Mouse (Mus musculus) limb, embryonic 15.5 days (tissue): ENCODE results near the gene Vps26c. TPM values are rescaled to one million over a fixed set of nuclear protein-coding genes. Genes with fewer than 3 reads are reported as not detected.
"Not testable (repeated sequence)": the region's sequence is repeated elsewhere in the genome, so short reads cannot be mapped to it uniquely, and the experiment has no call there.

ENCODE experiments used
- ATAC-seq: fragments of 200-750 bp; cut with Nextera tagmentation; 2 replicates; pipeline ENCODE4 v1.8.0; 2017; ENCODE audit warnings: low read depth, moderate TSS enrichment; ENCODE audit not compliant: insufficient number of reproducible peaks, low FRiP score, low TSS enrichment
- H3K27ac ChIP-seq: fragments of 300-500 bp; sonication (generic); 2 replicates; pipeline ENCODE4 v1.5.1; 2015; ENCODE audit warnings: moderate library complexity, mild to moderate bottlenecking, inconsistent platforms
- H3K27me3 ChIP-seq: fragments of 300-500 bp; sonication (generic); 2 replicates; pipeline ENCODE4 v1.6.1; 2015; ENCODE audit warnings: inconsistent platforms
- H3K36me3 ChIP-seq: fragments of 300-500 bp; sonication (generic); 2 replicates; pipeline ENCODE4 v1.6.1; 2015; ENCODE audit warnings: inconsistent platforms
- H3K4me1 ChIP-seq: fragments of 300-500 bp; sonication (generic); 2 replicates; pipeline ENCODE4 v1.6.1; 2015; ENCODE audit warnings: inconsistent platforms
- H3K4me2 ChIP-seq: fragments of 300-500 bp; sonication (generic); 2 replicates; pipeline ENCODE4 v1.6.1; 2015; ENCODE audit warnings: mild to moderate bottlenecking, inconsistent platforms
- H3K4me3 ChIP-seq: fragments of 300-500 bp; sonication (generic); 2 replicates; pipeline ENCODE4 v1.5.1; 2015; ENCODE audit warnings: mild to moderate bottlenecking, inconsistent platforms
- H3K9ac ChIP-seq: fragments of 300-500 bp; sonication (generic); 2 replicates; pipeline ENCODE4 v1.6.1; 2015; ENCODE audit warnings: inconsistent platforms
- H3K9me3 ChIP-seq: fragments of 300-500 bp; sonication (generic); 2 replicates; pipeline ENCODE4 v1.6.1; 2016; ENCODE audit warnings: inconsistent platforms
- WGBS: fragments of 180-500 bp; shearing (Covaris S2); methylation state at CpG from one replicate; pipeline ENCODE4 v1.1.7; 2015; 5-methylcytosine and 5-hydroxymethylcytosine counted together
- polyA plus RNA-seq: library from polyadenylated mRNA; unstranded; fragments of >200 nt; fragmentation: Nextera tagmentation; extraction: Ambion mirVana; gene quantifications from 2 replicates; pipeline ENCODE4 v1.2.1, GENCODE M21; 2015

Gene Vps26c
- polyA plus RNA-seq, 1 experiment from 2014 or later: 54.9 TPM

DNA sequence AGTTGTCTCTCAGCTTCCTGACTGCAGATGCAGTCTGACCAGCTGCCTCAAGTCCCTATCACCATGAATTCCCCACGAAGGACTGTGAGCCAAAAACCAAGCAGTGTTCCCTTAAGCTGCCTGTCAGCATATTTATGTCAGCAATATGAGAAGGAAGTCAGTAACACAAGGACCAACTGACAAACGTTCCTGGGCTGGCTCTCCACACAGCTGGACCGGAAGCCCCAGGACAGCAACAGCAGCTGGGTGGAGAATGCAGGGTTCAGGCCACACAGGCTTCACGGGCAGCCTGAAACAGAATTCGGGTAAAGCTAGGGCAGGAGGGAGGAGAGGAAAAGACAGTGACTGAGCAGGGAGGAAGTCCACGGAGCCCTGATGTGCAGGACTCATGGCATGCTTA, 7.6 kb downstream of the Vps26c start:
- H3K4me3 ChIP-seq: no peak overlapping the region
- H3K9me3 ChIP-seq: no peaks in the 10 kb centered on the region
- H3K27me3 ChIP-seq: no peaks in the 10 kb centered on the region
- WGBS: 45% methylated on average over 6 of the region's 6 CpGs
- H3K4me1 ChIP-seq: peaks cover 6% of the 10 kb centered on the region; the same call in 1 of the 2 replicates
- no peak overlapping the region for H3K4me2 ChIP-seq
- no peak; the same call in 1 of the 2 replicates for ATAC-seq
- H3K27ac ChIP-seq: peak overlapping the region; percentile 68
- no peak overlapping the region for H3K9ac ChIP-seq
- no peaks in the 10 kb centered on the region for H3K36me3 ChIP-seq

DNA sequence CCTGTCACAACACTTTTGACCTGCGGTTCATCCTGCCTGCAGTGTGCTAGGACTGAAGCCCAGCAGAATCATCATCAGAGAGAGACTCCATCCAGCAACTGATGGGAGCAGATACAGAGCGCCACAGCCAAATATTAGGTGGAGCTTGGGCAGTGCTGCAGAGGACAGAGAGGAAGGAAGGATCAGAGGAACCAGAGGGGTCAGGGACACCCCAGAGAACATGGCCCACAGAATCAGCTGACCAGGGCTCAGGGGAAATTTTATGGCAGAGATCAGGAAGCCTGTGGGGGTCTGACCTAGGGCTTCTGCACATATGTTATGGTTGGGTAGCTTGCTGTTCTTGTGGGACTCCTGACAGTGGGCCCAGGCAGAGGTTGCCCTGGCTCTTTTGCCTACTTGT, 9.0 kb downstream of the Vps26c start:
- H3K27me3 ChIP-seq: no peaks in the 10 kb centered on the region
- H3K4me1 ChIP-seq: peaks cover 3% of the 10 kb centered on the region; the same call in 1 of the 2 replicates
- no peak overlapping the region for H3K9ac ChIP-seq
- no peaks in the 10 kb centered on the region for H3K36me3 ChIP-seq
- no peaks in the 10 kb centered on the region for H3K9me3 ChIP-seq
- no peak overlapping the region for H3K4me2 ChIP-seq
- H3K4me3 ChIP-seq: no peak overlapping the region
- ATAC-seq: no peak
- 93% methylated on average over 2 of the region's 2 CpGs for WGBS
- no peak overlapping the region for H3K27ac ChIP-seq

DNA sequence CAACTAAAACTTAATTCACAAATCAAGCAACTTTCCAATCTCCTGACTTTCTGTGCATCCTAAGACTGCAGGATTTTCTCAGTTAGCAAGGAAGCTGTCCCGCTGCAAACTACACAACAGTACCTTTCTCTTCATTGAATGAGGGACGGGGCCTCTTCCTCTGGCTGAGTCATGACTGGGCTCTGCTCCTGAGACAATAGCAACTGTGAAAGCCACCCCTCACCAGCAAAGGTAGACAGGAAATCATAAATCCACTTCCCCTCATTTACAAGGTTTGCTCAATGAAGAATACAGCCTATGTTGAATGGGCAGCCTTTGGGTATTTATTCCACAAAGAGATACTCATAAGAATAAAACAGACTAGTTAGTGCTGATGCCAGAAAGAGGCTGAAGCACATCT, 16.6 kb downstream of the Vps26c start:
- Histone ChIP-seq H3K4me1 (no peaks in the 10 kb centered on the region), H3K36me3 (peaks cover 43% of the 10 kb centered on the region), H3K27ac (0 out of 2 replicates have a peak overlapping the region, but pooled peaks have one; percentile 17), H3K27me3 (no peaks in the 10 kb centered on the region), H3K9ac (no peak overlapping the region), H3K4me2 (no peak overlapping the region), H3K9me3 (no peaks in the 10 kb centered on the region), H3K4me3 (no peak overlapping the region)
- no peak for ATAC-seq
- 64% methylated on average over 2 of the region's 2 CpGs for WGBS

DNA sequence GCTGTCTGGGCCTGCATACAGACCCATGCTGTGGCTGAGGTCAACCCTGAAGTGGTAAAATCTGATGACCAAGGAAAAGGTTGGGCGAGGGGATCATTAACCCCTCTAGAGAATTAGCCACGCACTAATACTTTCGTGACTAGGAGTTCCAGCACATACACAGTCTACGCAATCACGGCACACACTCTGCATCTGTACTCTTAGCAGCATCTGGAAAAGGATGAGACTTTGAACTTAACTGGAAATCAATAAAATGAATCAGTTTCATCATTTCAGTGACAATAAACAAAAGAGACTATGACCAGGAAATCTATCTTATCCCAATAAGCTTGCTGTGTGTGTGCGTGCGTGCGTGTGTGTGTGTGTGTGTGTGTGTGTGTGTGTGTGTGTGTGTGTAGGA, 17.9 kb downstream of the Vps26c start:
- Histone ChIP-seq H3K27me3 (no peaks in the 10 kb centered on the region), H3K4me1 (no peaks in the 10 kb centered on the region), H3K27ac (no peak overlapping the region), H3K36me3 (peaks cover 56% of the 10 kb centered on the region), H3K4me3 (no peak overlapping the region), H3K9ac (no peak overlapping the region), H3K4me2 (no peak overlapping the region), H3K9me3 (no peaks in the 10 kb centered on the region)
- WGBS: 92% methylated on average over 8 of the region's 8 CpGs
- no peak for ATAC-seq

DNA sequence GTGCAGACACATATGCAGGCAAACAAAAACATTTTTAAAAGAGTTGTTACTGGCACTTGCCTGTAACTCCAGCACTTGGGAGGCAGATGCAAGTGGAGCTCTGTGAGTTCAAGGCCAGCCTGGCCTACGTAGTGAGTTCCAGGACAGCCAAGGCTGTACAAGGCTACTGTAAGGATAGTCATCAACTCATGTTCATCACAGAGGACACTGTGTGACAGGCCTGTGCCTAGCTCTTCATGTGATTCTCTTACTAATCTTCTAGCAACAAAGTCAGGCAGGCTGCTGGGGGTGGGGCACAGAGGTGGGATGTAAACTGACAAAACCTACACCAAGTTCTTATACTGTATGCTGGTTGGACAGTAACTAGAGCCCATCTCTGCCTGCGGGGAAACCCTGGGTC, 19.6 kb downstream of the Vps26c start:
- Histone ChIP-seq H3K4me1 (no peaks in the 10 kb centered on the region), H3K27me3 (no peaks in the 10 kb centered on the region), H3K4me2 (no peak overlapping the region), H3K36me3 (peaks cover 68% of the 10 kb centered on the region), H3K27ac (no peak overlapping the region), H3K9ac (no peak overlapping the region), H3K4me3 (no peak overlapping the region), H3K9me3 (no peaks in the 10 kb centered on the region)
- ATAC-seq: no peak
- WGBS: 96% methylated on average over 2 of the region's 2 CpGs

DNA sequence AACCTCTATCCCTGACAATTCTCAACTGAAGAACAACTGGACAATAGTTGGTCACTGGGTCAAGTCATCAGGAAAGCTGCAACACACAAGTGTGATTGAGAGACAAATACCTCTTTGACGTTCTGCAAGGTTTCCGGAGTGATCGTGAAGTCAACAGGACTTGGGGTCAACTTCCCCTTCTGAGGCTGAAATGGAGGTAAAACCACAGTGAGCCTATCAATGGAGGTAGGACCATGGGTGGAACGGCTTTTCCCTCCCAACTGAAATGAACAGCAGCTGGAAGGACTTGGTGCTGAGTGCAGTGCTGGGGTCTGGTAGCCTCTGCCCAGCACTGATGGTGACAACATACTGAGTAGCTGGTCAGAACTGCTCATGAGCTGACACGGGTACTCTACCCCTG, 22.4 kb downstream of the Vps26c start:
- H3K27ac ChIP-seq: no peak overlapping the region
- H3K27me3 ChIP-seq: no peaks in the 10 kb centered on the region
- no peaks in the 10 kb centered on the region for H3K9me3 ChIP-seq
- H3K36me3 ChIP-seq: peaks cover 75% of the 10 kb centered on the region
- ATAC-seq: no peak
- H3K4me2 ChIP-seq: no peak overlapping the region
- H3K4me1 ChIP-seq: no peaks in the 10 kb centered on the region
- no peak overlapping the region for H3K4me3 ChIP-seq
- no peak overlapping the region for H3K9ac ChIP-seq
- WGBS: 91% methylated on average over 5 of the region's 5 CpGs

DNA sequence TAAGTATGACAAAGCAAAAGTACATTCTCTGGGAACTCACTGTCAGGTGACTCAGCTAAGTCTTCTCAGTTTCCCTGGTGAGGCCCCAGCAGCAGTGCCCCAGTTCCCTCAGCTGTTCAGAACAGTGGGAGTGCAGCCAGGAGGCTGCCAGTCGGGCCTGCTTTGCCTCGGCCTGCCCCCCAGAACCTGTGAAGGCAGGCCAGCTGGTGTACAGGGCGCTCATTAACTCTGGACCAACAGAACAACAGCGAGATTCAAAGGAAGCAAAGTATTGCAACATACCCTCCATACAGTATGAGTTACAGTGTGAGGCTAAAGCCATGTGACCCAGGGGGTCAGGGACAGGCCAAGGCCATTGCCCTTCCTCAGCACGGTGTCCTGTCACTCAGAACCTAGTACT, 28.7 kb downstream of the Vps26c start:
- H3K4me1 ChIP-seq: no peaks in the 10 kb centered on the region
- H3K36me3 ChIP-seq: peaks cover 62% of the 10 kb centered on the region
- H3K4me3 ChIP-seq: no peak overlapping the region
- no peak overlapping the region for H3K4me2 ChIP-seq
- no peaks in the 10 kb centered on the region for H3K27me3 ChIP-seq
- H3K9ac ChIP-seq: no peak overlapping the region
- 62% methylated on average over 5 of the region's 5 CpGs for WGBS
- ATAC-seq: no peak
- H3K9me3 ChIP-seq: no peaks in the 10 kb centered on the region
- no peak overlapping the region for H3K27ac ChIP-seq

DNA sequence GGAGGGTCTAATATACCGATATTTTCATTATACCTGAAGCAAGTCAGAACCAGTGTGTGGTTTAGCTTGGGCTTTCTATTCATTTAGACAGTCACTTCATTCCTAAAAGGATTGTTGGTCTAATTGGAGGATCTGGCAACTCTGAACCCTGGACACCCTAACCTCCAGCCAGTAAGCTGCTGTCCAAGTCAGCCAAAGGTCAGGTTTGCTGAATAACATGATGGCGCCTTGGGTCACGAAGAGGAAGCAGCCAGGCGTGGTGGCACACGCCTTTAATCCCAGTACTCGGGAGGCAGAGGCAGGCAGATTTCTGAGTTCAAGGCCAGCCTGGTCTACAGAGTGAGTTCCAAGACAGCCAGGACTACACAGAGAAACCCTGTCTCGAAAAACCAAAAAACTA, 29.5 kb downstream of the Vps26c start:
- not testable (repeated sequence) for H3K4me1 ChIP-seq, H3K9ac ChIP-seq, H3K4me2 ChIP-seq, H3K9me3 ChIP-seq, H3K27me3 ChIP-seq, H3K27ac ChIP-seq, ATAC-seq, H3K4me3 ChIP-seq
- peaks cover 58% of the 10 kb centered on the region for H3K36me3 ChIP-seq
- WGBS: 98% methylated on average over 7 of the region's 7 CpGs

DNA sequence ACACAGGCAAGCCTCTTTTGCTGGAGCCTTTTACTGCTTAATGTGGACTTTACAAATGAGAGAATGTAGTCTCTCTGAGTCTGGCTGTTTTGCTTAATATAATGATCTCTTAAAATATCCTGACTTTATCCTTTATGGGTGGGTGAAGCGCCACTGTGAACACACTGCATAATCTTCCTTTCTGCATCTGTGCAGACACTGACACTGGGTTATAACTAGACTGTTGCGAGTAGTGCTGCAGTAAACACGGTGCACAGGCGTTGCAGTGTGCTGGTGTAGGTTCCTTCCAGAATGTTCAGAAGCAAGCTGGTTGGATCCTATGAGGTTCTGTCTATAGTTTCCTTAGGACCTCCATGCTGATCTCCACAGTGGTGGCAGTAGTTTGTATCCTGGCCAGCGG, 37.3 kb downstream of the Vps26c start:
- Histone ChIP-seq H3K4me3 (no peak overlapping the region), H3K4me2 (no peak overlapping the region), H3K9me3 (no peaks in the 10 kb centered on the region), H3K9ac (no peak overlapping the region), H3K4me1 (no peaks in the 10 kb centered on the region), H3K36me3 (no peaks in the 10 kb centered on the region), H3K27ac (no peak overlapping the region), H3K27me3 (no peaks in the 10 kb centered on the region)
- no peak for ATAC-seq
- 83% methylated on average over 5 of the region's 5 CpGs for WGBS

DNA sequence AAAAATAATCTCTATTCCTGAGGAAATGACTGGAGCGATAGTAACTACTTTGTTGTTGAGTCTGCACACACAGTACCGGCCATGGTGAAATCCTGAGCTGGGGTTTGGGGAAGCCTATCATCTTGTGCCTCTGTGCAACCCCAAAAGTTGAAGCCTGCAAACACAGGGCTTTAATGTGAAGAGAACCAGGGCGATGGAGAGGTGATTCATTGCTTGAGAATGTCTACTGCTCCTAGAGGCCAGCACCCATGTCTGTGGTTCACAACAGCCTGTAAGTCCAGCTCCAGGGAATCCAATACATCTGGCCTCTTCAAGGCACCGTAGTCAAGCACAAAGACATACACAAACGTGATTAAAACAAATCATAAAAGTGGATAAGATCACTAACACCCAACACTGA, 39.3 kb downstream of the Vps26c start:
- 70% methylated on average over 5 of the region's 5 CpGs for WGBS
- no peak for ATAC-seq
- Histone ChIP-seq H3K9ac (no peak overlapping the region), H3K36me3 (no peaks in the 10 kb centered on the region), H3K4me2 (no peak overlapping the region), H3K4me1 (no peaks in the 10 kb centered on the region), H3K9me3 (no peaks in the 10 kb centered on the region), H3K27me3 (no peaks in the 10 kb centered on the region), H3K4me3 (no peak overlapping the region), H3K27ac (no peak overlapping the region)

DNA sequence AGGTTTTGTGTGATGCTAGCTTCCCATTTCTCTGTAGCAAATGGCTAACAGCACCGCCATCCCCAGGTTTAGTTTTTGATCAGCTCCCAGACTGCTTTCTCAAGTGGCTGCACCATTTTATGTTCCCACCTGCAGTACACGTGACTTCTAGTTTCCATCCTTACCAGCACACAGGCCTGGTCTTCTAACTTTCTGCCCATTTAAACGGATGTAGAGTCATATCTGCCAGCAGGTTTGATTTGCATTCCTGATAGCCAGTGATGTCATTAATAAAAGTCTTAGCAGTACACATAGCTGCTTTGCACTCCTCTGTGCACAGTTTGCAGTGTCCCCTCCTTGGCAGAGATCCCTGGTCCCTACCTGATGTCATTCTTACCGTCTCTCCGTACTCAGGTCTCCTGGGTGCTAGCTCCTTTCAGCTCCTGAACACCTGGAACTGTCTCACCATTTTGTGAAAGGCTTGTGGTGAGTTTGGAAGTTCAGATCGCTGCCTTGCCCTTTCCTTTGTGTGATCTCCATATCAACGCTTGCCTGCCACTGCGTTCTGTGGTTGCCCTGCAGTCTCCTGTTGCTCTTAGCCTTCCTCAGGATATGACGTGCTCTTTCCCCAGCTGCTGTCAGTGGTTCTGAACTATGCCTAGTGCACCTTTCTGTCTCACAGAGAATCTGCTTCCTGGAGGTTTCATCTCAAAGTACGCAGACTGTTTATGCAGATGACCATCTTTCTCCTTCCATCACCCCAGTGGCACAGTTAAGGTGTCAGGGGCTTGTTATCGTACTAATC, 41.7 kb downstream of the Vps26c start:
- Histone ChIP-seq H3K9ac (no peak overlapping the region), H3K4me1 (no peaks in the 10 kb centered on the region), H3K9me3 (no peaks in the 10 kb centered on the region), H3K4me2 (no peak overlapping the region), H3K27me3 (no peaks in the 10 kb centered on the region), H3K4me3 (no peak overlapping the region), H3K27ac (no peak overlapping the region), H3K36me3 (no peaks in the 10 kb centered on the region)
- 68% methylated on average over 11 of the region's 11 CpGs for WGBS
- ATAC-seq: no peak

DNA sequence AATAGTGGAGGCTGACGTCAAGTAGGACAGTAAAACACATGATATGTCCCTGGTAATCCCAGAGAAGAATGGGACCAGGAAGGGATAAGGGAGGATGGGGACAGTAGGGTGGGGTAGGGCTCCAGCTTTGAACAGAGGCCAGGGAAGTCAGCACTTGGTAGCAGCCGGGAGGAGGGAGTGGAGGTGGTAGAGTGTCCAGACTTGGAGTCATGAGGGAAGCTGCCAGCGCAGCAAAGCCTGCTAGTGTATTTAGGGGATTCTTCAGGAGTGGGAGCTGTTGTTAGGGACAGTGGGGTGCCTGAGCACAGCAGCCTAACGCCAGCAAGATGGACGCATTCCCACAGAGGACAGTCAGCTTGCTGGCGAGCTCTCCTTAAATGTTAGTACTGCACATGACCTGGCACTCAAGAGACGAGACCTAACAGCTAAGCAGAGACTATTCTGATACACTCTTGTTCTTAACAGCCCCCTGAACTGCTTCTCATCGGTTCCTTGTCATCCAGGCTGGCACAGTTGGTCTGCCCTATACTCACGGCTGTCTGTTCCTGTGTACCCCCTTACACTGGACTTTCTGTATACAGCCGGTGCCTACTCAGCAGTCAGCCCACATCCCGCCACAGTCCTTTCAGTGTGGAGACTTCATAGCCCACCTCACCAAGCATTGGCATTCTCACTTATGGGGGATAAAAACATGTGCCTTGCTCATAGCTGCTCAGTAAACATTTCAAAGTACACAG, 53.4 kb downstream of the Vps26c start:
- 83% methylated on average over 11 of the region's 11 CpGs for WGBS
- peak overlapping the region; percentile 73 for H3K27ac ChIP-seq
- H3K36me3 ChIP-seq: peaks cover 24% of the 10 kb centered on the region
- H3K4me3 ChIP-seq: no peak overlapping the region
- no peak overlapping the region for H3K4me2 ChIP-seq
- ATAC-seq: no peak
- no peaks in the 10 kb centered on the region for H3K27me3 ChIP-seq
- H3K9me3 ChIP-seq: no peaks in the 10 kb centered on the region
- H3K9ac ChIP-seq: no peak overlapping the region
- peaks cover 4% of the 10 kb centered on the region; the same call in 1 of the 2 replicates for H3K4me1 ChIP-seq
